Comparison of ENCODE assay signal across 8 mouse cellular contexts in the genomic region with DNA sequence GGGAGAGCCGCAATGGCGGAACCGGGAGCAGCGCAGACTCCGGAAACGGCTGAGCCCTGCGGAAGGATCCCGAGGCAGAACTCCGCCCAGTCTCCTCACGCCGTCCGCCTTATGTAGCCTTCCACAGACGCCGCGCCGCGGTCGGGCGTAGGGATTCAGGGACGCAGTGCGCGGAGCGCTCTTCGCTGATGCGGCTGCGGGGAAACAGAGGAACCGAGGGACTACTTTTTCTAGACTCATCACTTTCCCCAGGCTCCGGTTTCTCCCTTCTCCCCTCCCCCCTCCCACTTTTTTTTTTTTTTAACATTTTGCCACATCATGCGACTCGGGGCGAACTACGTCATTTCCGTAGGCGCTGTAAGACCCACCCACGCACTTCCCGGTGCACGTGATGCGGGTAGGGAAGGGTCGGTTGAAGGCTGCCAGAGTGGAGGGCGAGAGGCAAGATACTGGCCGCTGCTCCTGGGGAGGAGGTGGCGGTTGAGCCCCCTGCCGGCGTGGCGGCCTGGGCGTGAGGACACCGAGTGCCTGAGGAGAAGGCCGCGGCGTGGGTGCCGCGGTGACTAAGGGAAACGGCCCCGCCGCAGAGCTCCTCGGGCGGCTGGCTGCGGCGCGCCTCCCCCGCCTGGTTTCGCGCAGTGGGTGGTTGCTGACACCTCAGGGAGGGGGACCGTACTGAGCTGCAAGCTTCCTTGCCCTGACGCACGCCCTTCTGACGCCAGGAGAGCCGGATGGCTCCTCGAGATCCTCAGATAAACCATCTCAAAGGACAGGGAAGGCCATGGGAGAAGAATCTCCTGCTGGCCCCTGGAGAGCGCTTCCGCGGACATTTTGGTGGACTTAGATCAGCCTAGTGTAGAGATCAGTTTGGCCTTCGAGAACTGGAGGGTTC. TPM values are rescaled to one million over a fixed set of nuclear protein-coding genes. Genes with fewer than 3 reads are reported as not detected.
DNase-seq lines count a peak whose midpoint lies in the region; ATAC-seq and TF ChIP-seq lines count a peak whose summit lies in the region.

Cltc (minus strand) TSS at position 86 of the 892 bp plus-strand sequence.

- ATAC-seq in kidney, embryonic 14.5 days (ENCODE audit: low FRiP score, low TSS enrichment), result peak; percentile 94
- peak; percentile 93 for ATAC-seq in limb, embryonic 15.5 days (ENCODE audit: insufficient number of reproducible peaks, low FRiP score, low TSS enrichment, low read depth)

- peak within 1 kb of the TSS; percentile 98 for H3K27ac ChIP-seq in bone marrow macrophage, adult 2 months (ENCODE audit: insufficient read depth, low read depth, low read length)
- H3K27ac ChIP-seq in embryonic fibroblast, embryonic 13.5 days (ENCODE audit: insufficient read depth, low read length), result peak within 1 kb of the TSS; percentile 98
- peak within 1 kb of the TSS; percentile 98 for H3K27ac ChIP-seq in kidney, embryonic 14.5 days (ENCODE audit: low read depth, low read length)
- H3K27ac ChIP-seq in limb, embryonic 15.5 days, result peak within 1 kb of the TSS; percentile 98

- H3K4me3 ChIP-seq in bone marrow macrophage, adult 2 months (ENCODE audit: insufficient read depth, low read length), result peak within 1 kb of the TSS; percentile 99
- H3K4me3 ChIP-seq in embryonic fibroblast, embryonic 13.5 days (ENCODE audit: insufficient read depth, low read length), result peak within 1 kb of the TSS; percentile 96
- peak within 1 kb of the TSS; percentile 94 for H3K4me3 ChIP-seq in kidney, embryonic 14.5 days (ENCODE audit: low read length)
- peak within 1 kb of the TSS; percentile 87 for H3K4me3 ChIP-seq in limb, embryonic 15.5 days

- TF ChIP-seq POLR2A in bone marrow macrophage, adult 2 months (IDR thresholded peaks at IDR 0.05; ENCODE audit: borderline replicate concordance, low read depth, low read length), result peak; percentile 87; the same call in 1 of the 2 replicates
- TF ChIP-seq POLR2A in embryonic fibroblast, embryonic 13.5 days (IDR thresholded peaks at IDR 0.05; ENCODE audit: low read depth, low read length), result peak; percentile 79

- H3K9ac ChIP-seq in kidney, embryonic 14.5 days (ENCODE audit: low read depth, low read length), result peak within 1 kb of the TSS; percentile 96
- peak within 1 kb of the TSS; percentile 88 for H3K9ac ChIP-seq in limb, embryonic 15.5 days

- peaks cover 21% of the 10 kb centered on the region for H3K4me1 ChIP-seq in bone marrow macrophage, adult 2 months (ENCODE audit: control insufficient read depth, insufficient read depth, low read length)
- peaks cover 13% of the 10 kb centered on the region for H3K4me1 ChIP-seq in embryonic fibroblast, embryonic 13.5 days (ENCODE audit: control insufficient read depth, insufficient read depth, low read length)
- peaks cover 16% of the 10 kb centered on the region for H3K4me1 ChIP-seq in kidney, embryonic 14.5 days (ENCODE audit: control insufficient read depth, insufficient read depth, low read length)
- H3K4me1 ChIP-seq in limb, embryonic 15.5 days, result peaks cover 13% of the 10 kb centered on the region

- H3K27me3 ChIP-seq in kidney, embryonic 14.5 days (ENCODE audit: control insufficient read depth, insufficient read depth, low read length), result no peaks in the 10 kb centered on the region
- no peaks in the 10 kb centered on the region for H3K27me3 ChIP-seq in limb, embryonic 15.5 days

- DNase-seq in A20 (ENCODE audit: low read depth, low spot score), result peak; percentile 99
- peak; percentile 96 to 97 for DNase-seq in heart, adult 9 months (ENCODE audit: low spot score in 2 of 2)
- peak; percentile 92 to 97 for DNase-seq in monocyte, adult 2 months (ENCODE audit: low read depth in 1 of 2, low spot score in 2 of 2)
- DNase-seq in spleen, postnatal 36 days (ENCODE audit: low spot score in 2 of 2), result peak; percentile 93 to 95

- peak within 1 kb of the TSS; percentile 88 for H3K4me2 ChIP-seq in kidney, embryonic 14.5 days (replicated peaks; ENCODE audit: low read depth, low read length)
- peak within 1 kb of the TSS; percentile 81 for H3K4me2 ChIP-seq in limb, embryonic 15.5 days

- TF ChIP-seq CTCF in bone marrow macrophage, adult 2 months (IDR thresholded peaks at IDR 0.05; ENCODE audit: low read depth, low read length), result no peak
- peak; percentile 60; the same call in 1 of the 2 replicates for TF ChIP-seq CTCF in embryonic fibroblast, embryonic 13.5 days (IDR thresholded peaks at IDR 0.05; ENCODE audit: borderline replicate concordance, insufficient read depth, low read length)

- no peaks in the 10 kb centered on the region for H3K9me3 ChIP-seq in kidney, embryonic 14.5 days (ENCODE audit: control insufficient read depth, low read length)
- H3K9me3 ChIP-seq in limb, embryonic 15.5 days, result no peaks in the 10 kb centered on the region

- WGBS in kidney, embryonic 14.5 days, result under 1% methylated on average over 72 of the region's 73 CpGs
- WGBS in limb, embryonic 15.5 days, result under 1% methylated on average over 68 of the region's 73 CpGs

- peaks cover 4% of the 10 kb centered on the region for H3K36me3 ChIP-seq in kidney, embryonic 14.5 days (ENCODE audit: control insufficient read depth, insufficient read depth, low read length)
- H3K36me3 ChIP-seq in limb, embryonic 15.5 days, result 0 out of 2 replicates have a peak, but pooled peaks cover 3% of the 10 kb centered on the region

RNA-seq across cellular contexts. Expression of gene Cltc, which starts in this region (rescaled TPM):
- 356 and 389 TPM in 2 replicates for polyA plus RNA-seq in bone marrow macrophage, adult 2 months (2012; ENCODE audit: insufficient read depth, insufficient read length, missing spikeins)
- polyA plus RNA-seq in embryonic fibroblast, embryonic 13.5 days (2011; ENCODE audit: insufficient read length, low read depth, missing spikeins), result 468 and 511 TPM in 2 replicates
- polyA plus RNA-seq in kidney, embryonic 14.5 days (2014; fragmentation: Nextera tagmentation; extraction: Ambion mirVana), result 128 and 200 TPM in 2 replicates
- 114 and 118 TPM in 2 replicates for polyA plus RNA-seq in limb, embryonic 15.5 days (2015; fragmentation: Nextera tagmentation; extraction: Ambion mirVana)

Comparison
In these comparisons a context has a peak if more than half of its experiments do, and no peak if none do; other contexts are left out.
1. Peak in every context shown above with its lines: DNase-seq, ATAC-seq, H3K4me3 ChIP-seq and H3K27ac ChIP-seq.